Mouse (Mus musculus) layer of hippocampus, postnatal 25 days (tissue): ENCODE results near the gene Stx1a. TPM values are rescaled to one million over a fixed set of nuclear protein-coding genes. Genes with fewer than 3 reads are reported as not detected.
"Not testable (repeated sequence)": the region's sequence is repeated elsewhere in the genome, so short reads cannot be mapped to it uniquely, and the experiment has no call there.

Source experiments
- DNase-seq, 2 experiments: peaks; one replicate each; pipeline ENCODE4 v3.0.0; 2022; ENCODE audit warnings: mixed read lengths in 2 of 2, low spot score in 1 of 2; ENCODE audit errors: extremely low spot score in 1 of 2
- total RNA-seq, 2 experiments: library from RNA; stranded (reverse); gene quantifications; 2 replicates each; pipeline ENCODE4 v1.2.3; 2021

Gene Stx1a
- total RNA-seq, 2 experiments from 2014 or later, result 113 to 115 TPM

DNA sequence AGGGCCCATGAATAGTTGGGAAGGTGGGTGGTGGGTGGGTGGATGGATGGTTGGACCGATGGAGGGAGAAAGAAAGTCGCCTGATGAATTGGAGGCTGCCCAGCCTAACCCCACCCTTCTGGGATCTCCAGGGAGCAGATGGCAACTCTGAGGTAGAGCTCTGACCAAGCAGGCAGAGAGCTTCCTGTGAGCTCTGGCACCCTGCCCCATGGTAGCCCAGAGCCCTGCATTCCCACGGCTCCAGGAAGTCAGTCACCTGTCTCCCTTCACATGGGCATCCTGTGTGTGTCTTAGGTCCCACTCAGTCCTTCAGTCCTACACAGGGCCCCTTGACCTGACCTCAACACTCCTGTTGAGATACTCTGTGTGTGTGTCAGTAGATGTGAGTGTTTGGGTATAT is 14.7 kb downstream of the Stx1a start:
- no peak for DNase-seq

DNA sequence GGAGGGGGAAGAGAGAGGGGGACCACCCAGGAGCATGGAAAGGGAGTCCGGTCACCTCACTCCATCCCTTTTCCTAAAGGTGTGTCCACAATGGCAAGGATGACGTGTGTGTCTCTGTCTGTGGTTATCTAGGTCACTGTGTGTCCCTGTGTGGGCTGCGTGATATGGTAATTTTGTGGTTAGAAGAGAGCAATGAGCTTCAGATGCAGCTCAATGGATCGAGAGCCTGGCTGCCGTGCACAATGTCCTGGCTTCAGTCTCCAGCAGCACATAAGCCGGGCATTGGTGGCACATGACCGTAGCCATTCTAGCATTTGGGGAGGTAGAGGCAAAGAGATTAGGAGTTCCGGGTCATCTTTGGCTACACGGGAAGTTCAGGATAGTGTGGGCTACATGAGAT is 16.3 kb downstream of the Stx1a start:
- DNase-seq, result no peak

GRCm38 (mm10) chr5:135040059-135040458 is 16.8 kb downstream of the Stx1a start:
- no peak for DNase-seq

DNA sequence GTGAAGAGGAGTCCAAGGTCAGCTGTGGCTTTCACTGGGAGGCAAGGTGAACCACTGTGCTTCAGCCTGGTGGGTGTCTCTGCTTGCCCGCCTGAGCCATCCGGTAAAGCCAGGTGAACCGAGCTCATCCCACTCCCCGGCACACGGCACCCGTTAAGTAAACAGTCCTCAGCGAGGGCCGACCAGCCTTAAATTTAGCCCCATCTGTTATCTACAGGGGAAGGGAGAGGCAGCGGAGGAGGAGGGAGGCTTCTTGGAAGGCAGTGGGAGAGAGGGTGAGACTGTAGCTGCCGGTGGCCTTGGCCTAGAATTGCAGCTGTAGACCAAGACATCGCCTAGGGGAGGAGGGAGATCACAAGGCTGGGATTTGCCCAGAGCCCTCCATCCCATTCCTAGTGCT is 17.5 kb downstream of the Stx1a start:
- DNase-seq, result no peak

DNA sequence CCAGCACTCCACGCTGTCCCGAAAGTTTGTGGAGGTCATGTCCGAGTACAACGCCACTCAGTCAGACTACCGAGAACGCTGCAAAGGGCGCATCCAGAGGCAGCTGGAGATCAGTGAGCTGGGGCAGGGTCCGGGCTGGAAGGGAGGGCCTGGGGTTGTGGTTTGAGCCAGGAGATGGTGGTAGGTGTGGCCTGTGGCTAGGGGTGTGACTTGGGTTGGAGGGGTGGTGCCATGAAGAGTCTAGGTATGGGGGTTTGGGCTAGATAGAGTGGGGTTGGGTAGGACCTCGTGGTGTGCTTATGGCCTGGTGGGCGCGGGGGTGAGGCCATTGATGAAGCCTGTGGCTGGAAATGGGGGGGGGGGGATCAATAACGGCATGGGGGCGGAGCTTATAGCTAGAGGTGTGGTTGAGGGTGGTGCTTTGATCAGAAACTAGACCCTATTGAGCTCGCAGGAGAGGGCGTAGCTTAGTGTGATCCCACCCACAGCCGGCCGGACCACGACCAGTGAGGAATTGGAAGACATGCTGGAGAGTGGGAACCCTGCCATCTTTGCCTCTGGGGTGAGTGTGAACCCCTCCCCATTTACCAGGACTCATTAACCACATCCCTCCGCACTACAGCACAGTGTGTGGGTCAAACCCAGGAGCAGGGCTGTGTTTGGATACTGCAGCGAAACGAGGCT is 19.0 kb downstream of the Stx1a start:
- DNase-seq, result no peak

DNA sequence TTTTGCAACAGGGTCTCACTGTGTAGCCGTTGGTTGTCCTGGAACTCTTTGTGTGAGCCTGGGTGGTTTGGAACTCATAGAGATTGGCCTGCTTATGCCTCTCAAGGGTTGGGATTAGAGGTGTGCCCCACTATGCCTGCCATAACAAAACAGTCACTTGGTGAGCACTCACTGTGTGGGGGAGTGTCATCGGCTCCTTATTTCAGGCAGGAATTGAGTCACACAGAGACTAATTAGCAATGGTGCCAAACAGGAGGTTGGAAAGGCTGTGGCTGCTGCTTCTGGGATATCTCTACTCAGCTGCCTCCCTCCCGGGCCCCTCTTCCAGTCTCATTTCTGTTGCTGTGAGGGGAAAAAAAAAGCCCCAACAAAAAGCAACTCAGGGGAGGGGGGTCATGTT is 21.3 kb downstream of the Stx1a start:
- DNase-seq, result no peak

GRCm38 (mm10) chr5:135048539-135048938 is 25.3 kb downstream of the Stx1a start:
- no peak for DNase-seq

DNA sequence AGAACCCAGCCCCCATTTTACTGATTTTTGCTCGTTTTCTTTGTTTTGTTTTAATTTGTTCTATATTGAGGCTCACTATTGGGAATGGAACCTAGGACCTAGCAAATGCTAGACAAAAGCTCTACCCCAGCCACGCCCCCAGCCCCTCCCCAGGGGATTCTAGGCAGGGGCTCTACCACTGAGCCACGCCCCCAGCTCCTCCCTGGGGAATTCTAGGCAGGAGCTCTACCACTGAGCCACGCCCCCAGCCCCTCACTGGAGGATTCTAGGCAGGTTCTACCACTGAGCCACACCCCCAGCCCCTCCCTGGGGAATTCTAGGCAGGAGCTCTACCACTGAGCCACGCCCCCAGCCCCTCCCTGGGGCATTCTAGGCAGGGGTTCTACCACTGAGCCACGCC is 26.0 kb downstream of the Stx1a start:
- DNase-seq, result not testable (repeated sequence)

GRCm38 (mm10) chr5:135053356-135053755 is 30.1 kb downstream of the Stx1a start:
- DNase-seq, result no peak

- DNase-seq, result peak; percentile 97 to 98
Observed at GRCm38 (mm10) chr5:135063629-135064381, 40.5 kb downstream of the Stx1a start, which contains the start of gene Dnajc30. Gene Dnajc30 (plus strand): TSS chr5:135064202.

DNA sequence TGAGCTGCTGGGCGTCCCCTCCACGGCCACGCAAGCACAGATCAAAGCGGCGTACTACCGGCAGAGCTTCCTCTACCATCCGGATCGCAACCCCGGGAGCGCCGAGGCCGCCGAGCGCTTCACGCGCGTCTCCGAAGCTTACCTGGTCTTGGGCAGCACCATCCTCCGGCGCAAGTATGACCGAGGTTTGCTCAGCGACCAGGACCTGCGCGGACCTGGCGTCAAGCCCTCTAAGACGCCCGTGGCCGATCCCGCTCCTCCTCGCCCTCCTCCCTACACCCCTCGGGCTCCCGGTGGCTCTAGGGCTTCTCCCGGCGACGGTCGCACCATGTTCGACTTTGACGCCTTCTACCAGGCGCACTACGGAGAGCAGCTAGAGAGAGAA is 41.1 kb downstream of the Stx1a start:
- no peak for DNase-seq

- not testable (repeated sequence) for DNase-seq
Observed at GRCm38 (mm10) chr5:135064909-135065446, 41.7 kb downstream of the Stx1a start, which contains the start of gene Bud23. Gene Bud23 (minus strand): TSS chr5:135064959.

- DNase-seq, result no peak
Observed at GRCm38 (mm10) chr5:135066008-135066407, 42.7 kb downstream of the Stx1a start.

- no peak for DNase-seq
Observed at GRCm38 (mm10) chr5:135070448-135070847, 47.2 kb downstream of the Stx1a start.

DNA sequence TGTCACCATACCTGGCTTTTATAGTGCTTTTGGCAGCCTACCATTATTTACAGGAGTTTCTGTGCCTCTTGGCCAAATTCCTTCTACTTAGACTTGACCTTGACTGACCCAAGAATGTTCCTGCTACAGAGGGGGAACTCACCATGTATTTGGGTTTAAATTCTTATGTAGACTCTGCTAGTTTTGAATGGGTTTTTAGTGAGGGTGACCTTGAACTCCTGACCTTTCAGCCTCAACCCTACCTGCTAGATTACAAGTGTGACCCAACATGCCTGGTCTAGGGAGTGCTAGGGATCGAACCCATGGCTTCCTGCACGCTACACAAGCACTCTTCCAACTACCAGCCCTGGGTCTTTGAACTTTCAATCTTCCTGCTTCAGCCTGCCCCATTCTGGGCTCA is 48.8 kb downstream of the Stx1a start:
- no peak for DNase-seq

GRCm38 (mm10) chr5:135072720-135073119 is 49.4 kb downstream of the Stx1a start:
- DNase-seq, result no peak

DNA sequence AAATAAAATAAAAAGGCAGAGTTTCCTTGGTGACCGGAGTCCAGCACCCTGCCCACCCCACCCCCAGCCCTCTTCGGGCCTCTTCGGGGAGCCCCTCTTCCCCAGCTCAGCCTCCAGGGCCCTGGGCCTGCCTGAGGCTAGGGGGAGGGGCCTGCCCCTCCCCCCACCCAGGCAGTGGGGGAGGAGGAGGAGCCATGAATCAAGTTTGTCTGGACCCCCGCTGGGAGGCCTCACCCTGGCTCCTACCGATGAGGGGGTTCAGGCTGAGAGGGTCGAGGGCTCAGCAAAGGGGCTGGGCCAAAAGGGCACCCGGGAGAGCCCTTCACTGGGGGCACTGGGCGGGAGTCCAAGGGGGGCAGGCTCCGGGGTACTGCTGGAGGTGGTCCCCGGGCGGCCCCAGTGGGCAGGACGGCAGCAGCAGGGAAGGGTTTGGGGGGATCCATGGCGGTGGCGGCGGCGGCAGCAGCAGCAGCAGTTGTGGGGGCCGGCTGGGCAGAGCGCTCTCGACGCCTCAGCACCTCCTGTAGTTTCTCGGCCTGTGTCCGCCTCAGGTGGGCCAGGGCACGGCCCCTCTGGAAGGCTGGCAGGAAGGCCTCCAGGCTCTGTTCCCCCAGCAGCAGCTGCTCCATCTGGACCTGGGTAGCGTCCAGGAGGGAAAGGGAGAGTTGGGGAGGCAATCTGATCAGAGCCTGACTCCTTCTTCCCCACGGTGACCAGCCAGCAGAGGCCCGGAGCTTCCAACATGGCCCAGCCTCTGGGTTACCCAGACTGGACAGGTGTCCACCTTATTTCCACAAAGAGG is 50.3 kb downstream of the Stx1a start:
- no peak for DNase-seq

DNA sequence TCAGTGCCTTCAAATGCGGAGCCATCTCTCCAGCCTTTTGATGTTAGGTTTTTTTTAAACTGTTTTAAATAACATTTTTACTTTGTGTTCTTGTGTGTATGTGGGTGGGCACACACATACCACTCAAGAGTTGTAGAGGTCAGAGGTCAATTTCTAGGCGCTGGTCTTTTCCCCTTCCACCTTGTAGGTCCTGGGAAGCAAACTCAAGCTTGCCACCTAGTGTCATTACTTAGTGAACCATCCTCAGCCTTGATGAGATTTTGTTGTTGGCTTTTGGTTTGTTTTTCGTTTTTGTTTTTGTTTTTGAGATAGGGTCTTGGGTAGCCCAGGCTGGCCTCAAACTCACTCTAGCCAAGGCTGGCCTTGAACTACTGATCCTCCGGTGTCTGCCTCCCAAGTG is 52.4 kb downstream of the Stx1a start:
- no peak for DNase-seq

DNA sequence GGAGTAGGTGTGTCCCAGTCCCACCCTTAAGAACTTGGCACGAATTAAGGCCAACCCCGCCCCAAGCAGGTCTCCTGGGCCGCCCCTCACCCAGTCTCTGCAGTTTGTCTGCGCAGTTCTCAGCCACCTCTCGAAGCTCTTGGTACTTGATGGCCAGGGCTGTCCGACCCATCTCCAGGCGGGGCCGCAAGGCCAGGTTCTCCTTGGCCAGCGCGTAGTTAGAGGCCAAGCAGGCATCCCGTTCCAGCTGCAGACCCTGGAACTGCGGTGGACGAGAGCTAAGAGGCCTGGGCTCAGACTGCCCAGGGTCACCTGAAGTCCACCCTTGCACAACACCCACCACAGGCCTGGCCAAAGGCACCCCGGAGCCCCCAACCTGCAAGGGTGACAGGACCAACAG is 53.1 kb downstream of the Stx1a start:
- DNase-seq, result no peak

DNA sequence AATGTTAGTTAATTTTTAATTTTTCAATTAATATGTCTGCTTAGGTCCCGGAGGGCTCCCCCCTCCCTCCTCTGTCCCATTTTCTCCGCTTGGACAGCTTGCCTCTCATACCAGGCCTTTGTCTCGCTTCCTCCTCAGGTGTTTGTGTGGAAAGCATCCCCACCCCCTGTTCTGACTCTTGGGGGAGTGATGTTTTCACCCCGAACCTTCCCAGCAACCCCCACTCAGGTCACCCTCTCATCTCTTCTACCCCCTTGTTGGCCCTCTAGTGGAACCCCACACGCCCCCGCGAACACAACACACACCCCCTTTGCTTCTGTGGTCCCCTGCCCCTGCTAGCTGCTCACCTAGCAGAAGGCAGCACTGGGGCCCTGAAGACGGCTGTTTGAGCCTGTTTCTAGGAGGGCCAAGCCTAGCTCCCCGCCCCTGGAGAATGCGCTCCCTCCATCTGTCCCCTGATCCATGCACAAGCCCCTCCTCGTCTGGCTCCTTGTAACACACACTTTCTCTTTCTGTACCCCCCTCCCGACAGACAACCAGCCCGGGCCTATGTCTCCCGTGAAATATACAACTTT is 53.7 kb downstream of the Stx1a start:
- peak in 1 of 2 experiments; percentile 14 for DNase-seq
